Mouse (Mus musculus) liver, embryonic 14.5 days (tissue): ENCODE measurements at regions not wholly inside any gene's neighbourhood (a gene's known extent, or its start where the extent isn't known, plus 50 kb on each side); places are given as distances from the start of the nearest gene placed in this dataset.

Source experiments
- CTCF ChIP-seq: IDR thresholded peaks from 2 replicates; pipeline ENCODE4 v1.5.1; 2016; ENCODE audit warnings: antibody characterized with exemption, low read depth, control low read depth
- EP300 ChIP-seq: IDR thresholded peaks from 2 replicates; pipeline ENCODE4 v1.6.1; 2016; ENCODE audit warnings: antibody characterized with exemption, low read depth

GRCm38 (mm10) chr10:93369737-93370136, 58.8 kb upstream of the Elk3 start:
- no peak for TF ChIP-seq CTCF
- TF ChIP-seq EP300 = no peak
